Mouse (Mus musculus) neural tube, embryonic 12.5 days (tissue): ENCODE data around the gene Fam166a. TPM values are rescaled to one million over a fixed set of nuclear protein-coding genes. Genes with fewer than 3 reads are reported as not detected.

Source experiments
- ATAC-seq: fragments of 200-750 bp; cut with Nextera tagmentation; 2 replicates; pipeline ENCODE4 v1.8.0; 2017; ENCODE audit warnings: low read depth, mild to moderate bottlenecking, moderate TSS enrichment, moderate library complexity; ENCODE audit not compliant: low FRiP score
- H3K27ac ChIP-seq: fragments of 300-500 bp; sonication (generic); 2 replicates; pipeline ENCODE4 v1.5.1; 2016
- H3K27me3 ChIP-seq: fragments of 300-500 bp; sonication (generic); replicated peaks from 2 replicates; pipeline ENCODE4 v1.6.1; 2016; ENCODE audit warnings: mild to moderate bottlenecking
- H3K36me3 ChIP-seq: fragments of 300-500 bp; sonication (generic); 2 replicates; pipeline ENCODE4 v1.6.1; 2016; ENCODE audit warnings: mild to moderate bottlenecking
- H3K4me1 ChIP-seq: fragments of 300-500 bp; sonication (generic); 2 replicates; pipeline ENCODE4 v1.6.1; 2016
- H3K4me2 ChIP-seq: fragments of 300-500 bp; sonication (generic); replicated peaks from 2 replicates; pipeline ENCODE4 v1.6.1; 2016; ENCODE audit warnings: mild to moderate bottlenecking
- H3K4me3 ChIP-seq: fragments of 300-500 bp; sonication (generic); 2 replicates; pipeline ENCODE4 v1.5.1; 2016
- H3K9ac ChIP-seq: fragments of 300-500 bp; sonication (generic); 2 replicates; pipeline ENCODE4 v1.6.1; 2016; ENCODE audit warnings: mild to moderate bottlenecking
- H3K9me3 ChIP-seq: fragments of 300-500 bp; sonication (generic); 2 replicates; pipeline ENCODE4 v1.6.1; 2016; ENCODE audit warnings: mild to moderate bottlenecking
- WGBS: fragments of 180-500 bp; shearing (Covaris S2); methylation state at CpG from one replicate; pipeline ENCODE4 v1.1.7; 2016; 5-methylcytosine and 5-hydroxymethylcytosine counted together
- polyA plus RNA-seq: library from polyadenylated mRNA; unstranded; fragments of >200 nt; fragmentation: Nextera tagmentation; extraction: Ambion mirVana; gene quantifications from 2 replicates; pipeline ENCODE4 v1.2.1, GENCODE M21; 2016

Gene Fam166a
- polyA plus RNA-seq, 1 experiment from 2014 or later = not detected

DNA sequence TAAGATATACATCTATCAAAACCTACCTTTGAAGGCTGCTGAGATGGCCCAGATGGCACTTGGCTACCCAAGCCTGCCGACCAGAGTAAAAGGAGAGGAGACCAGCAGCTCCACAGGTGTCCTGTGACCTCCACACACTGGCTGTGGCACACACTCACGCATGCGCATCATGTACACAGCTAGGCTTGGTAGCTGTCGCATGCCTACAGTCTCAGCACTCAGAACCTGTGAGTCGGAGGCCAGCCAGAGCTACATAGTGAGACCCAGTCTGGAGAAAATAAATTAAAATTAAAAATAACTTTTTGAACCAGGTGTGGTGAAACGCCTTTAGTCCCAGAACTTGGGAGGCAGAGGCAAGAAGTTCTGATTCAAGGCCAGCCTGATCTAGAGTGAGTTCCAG is 30.7 kb upstream of the Fam166a start:
- Histone ChIP-seq H3K9me3 (no peaks in the 10 kb centered on the region), H3K4me1 (peaks cover 31% of the 10 kb centered on the region), H3K9ac (no peak overlapping the region), H3K27ac (no peak overlapping the region), H3K27me3 (no peaks in the 10 kb centered on the region), H3K4me2 (no peak overlapping the region), H3K36me3 (peaks cover 8% of the 10 kb centered on the region; the same call in 1 of the 2 replicates), H3K4me3 (no peak overlapping the region)
- 79% methylated on average over 6 of the region's 6 CpGs for WGBS
- no peak for ATAC-seq

DNA sequence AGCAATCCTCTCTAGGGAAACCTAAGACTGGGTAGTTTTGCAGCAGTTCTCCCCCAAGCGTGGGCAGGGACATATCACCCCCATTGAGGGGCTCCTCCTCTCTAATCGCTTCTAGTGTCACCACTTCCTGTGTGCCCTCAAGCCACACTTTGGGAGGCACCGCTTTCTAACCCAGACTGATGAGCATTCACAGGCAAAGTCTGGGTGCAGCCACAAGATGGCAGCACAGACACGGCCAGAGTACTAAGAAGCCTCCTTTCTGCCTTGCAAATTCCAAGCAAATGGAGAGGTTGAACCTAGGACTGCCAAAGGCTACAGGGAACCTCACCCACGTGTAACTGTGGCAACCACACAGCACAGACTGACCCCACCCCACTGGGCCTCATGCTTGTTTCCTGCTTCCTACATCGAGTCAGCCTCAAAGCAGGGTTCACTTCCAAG is 25.2 kb upstream of the Fam166a start:
- no peak overlapping the region for H3K4me3 ChIP-seq
- H3K36me3 ChIP-seq = peaks cover 9% of the 10 kb centered on the region
- 2% methylated on average over 6 of the region's 6 CpGs for WGBS
- peaks cover 3% of the 10 kb centered on the region; the same call in 1 of the 2 replicates for H3K4me1 ChIP-seq
- H3K4me2 ChIP-seq = peak overlapping the region; percentile 30; the same call in 1 of the 2 replicates
- peak; percentile 79 for ATAC-seq
- H3K27me3 ChIP-seq = peaks cover 32% of the 10 kb centered on the region
- H3K27ac ChIP-seq = no peak overlapping the region
- H3K9ac ChIP-seq = no peak overlapping the region
- H3K9me3 ChIP-seq = no peaks in the 10 kb centered on the region

DNA sequence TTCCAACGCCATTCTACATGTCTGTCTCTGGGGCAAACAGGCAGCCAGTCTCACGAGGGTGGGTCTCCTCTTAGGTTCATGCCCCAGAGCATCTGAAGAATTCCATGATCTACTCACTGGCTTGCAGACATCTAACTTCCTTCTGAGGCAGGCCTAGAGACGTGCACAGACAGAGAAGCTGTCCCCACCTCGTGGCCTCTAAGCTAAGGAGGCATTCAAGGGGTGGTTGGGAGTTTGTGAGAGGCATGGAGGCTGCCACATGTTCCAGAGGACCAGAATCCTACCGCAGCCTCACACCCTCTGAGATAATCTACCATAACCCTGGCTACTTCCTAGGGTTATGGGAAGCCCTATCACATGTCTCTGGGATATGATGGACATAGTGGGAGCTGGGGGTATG is 24.5 kb upstream of the Fam166a start:
- WGBS = 85% methylated on average over 5 of the region's 5 CpGs
- H3K27me3 ChIP-seq = peaks cover 32% of the 10 kb centered on the region
- no peak overlapping the region for H3K9ac ChIP-seq
- no peaks in the 10 kb centered on the region for H3K9me3 ChIP-seq
- H3K27ac ChIP-seq = no peak overlapping the region
- H3K36me3 ChIP-seq = peaks cover 15% of the 10 kb centered on the region
- no peak for ATAC-seq
- H3K4me1 ChIP-seq = peaks cover 3% of the 10 kb centered on the region; the same call in 1 of the 2 replicates
- H3K4me2 ChIP-seq = no peak overlapping the region
- H3K4me3 ChIP-seq = no peak overlapping the region

DNA sequence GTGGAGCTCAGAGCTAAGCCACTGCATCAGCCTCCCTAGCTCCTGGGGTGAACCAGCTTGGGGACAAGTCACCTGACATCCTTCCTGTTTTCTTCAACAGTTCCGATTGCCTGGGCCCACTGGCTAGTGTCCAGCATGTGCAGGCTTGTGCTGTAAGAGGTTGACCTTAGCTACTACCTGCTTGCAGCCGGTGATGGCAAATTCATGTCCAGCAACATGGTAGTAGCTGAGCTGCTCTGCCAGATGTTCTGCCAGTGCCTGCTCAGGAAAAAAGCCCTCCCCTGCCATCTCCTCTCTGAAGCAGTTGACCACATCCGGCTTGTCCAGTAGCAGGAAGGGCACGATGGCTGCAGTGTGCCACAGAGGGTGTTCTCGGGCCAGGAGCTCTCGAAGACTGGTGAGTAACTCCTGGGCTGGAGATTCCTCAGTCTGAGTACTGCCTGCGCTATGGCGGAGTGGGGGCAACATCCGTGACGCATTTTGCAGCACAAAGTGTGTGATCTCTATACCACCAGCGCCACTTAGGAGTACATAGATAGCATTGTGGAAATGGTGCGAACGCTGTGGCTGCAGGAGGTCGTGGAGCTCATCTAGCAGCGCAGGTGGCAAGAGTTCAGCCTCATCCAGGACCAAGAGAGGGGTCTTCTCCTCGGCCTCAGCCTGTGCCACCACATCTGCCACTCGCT is 23.9 kb upstream of the Fam166a start:
- WGBS = 87% methylated on average over 17 of the region's 17 CpGs
- H3K36me3 ChIP-seq = peaks cover 19% of the 10 kb centered on the region
- no peak overlapping the region for H3K27ac ChIP-seq
- H3K4me2 ChIP-seq = peak overlapping the region; percentile 40; the same call in 1 of the 2 replicates
- no peak overlapping the region for H3K4me3 ChIP-seq
- no peak for ATAC-seq
- H3K27me3 ChIP-seq = peaks cover 32% of the 10 kb centered on the region
- H3K9ac ChIP-seq = no peak overlapping the region
- peaks cover 3% of the 10 kb centered on the region; the same call in 1 of the 2 replicates for H3K4me1 ChIP-seq
- H3K9me3 ChIP-seq = no peaks in the 10 kb centered on the region

DNA sequence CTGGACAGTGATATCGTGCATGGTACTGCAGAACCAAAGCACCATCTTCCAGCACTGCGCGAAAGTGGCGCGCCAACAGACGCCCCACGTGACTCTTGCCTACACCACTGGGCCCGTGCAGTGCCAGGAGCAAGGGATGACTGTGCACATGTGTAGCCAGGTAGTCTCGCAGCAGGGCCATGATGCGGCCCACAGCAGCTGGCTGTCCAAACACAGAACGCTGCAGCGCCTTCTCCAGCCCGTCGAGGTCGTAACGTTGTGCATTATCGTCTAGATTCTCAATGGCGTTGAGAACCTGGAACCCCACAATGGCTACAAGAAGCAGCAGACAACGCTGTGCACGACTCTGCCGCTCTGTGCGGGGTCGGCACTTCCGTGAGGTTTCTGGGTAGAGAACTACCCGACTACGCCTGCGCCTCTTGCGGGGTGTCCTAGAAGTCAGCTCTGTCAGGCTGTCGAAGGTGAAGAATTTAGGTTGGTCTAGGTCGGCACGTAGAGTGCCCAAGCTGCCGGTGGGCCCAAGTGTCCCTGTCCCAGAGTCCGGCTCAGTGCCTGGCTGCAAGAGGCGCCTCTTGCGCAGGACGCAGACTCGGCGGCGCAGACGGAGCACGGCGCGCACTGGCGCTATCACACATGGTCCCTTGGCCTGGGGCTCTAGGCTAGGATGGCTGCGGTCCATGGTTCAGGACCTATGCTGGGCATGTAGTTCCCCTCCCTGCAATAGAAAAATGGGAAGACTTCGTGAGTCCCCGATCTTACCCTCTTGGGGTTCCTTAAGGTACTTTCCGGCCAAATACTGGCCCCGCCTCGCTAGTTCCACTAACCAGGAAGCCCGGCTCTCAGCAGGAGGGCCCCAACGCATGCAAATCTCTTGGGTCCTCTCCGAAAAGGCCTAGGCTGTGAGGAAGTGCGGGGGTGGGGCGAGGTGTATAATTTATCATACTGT is 23.1 kb upstream of the Fam166a start:
- ATAC-seq = no peak
- Histone ChIP-seq H3K9me3 (no peaks in the 10 kb centered on the region), H3K4me1 (peaks cover 3% of the 10 kb centered on the region; the same call in 1 of the 2 replicates), H3K27me3 (peaks cover 32% of the 10 kb centered on the region), H3K4me3 (no peak overlapping the region), H3K36me3 (peaks cover 28% of the 10 kb centered on the region), H3K9ac (peak overlapping the region; percentile 21; the same call in 1 of the 2 replicates), H3K27ac (no peak overlapping the region), H3K4me2 (peak overlapping the region; percentile 40)
- WGBS = 21% methylated on average over 55 of the region's 55 CpGs

DNA sequence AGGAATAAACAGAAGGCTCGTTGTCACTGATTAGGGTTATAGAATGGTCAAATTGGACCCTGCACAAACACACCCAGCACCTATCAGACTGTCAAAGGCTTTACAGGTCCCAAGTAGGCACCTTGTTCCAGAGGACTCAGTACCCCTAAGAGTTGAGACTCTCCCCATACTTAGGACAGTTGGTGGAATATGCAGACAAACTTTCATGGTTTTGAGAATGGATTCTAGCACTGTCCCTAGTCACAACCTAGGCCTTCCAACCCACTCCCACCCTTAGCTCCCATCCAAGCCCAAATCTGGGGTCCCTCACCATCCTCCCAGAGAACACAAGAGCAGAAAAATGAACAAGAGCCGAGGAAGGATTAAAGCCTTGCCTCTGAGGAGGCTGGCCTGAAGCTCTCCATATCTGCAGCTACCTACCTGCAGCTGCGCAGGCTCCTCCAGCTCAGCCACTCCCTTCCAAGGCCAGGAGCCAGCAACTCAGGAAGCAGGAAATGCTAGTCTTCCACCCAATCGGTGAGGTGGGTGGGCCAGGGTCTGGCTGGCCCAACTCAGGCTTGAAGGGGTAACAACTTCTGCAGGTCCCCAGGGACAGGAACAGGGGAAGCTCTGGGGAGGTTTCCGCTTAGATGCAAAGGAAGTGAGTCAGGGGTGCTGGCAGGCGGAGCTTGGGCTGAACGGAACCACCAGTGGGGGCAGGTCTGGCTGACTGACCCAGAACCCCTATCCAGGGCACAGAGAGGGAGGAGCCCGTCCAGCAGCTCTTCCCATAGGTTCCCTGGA is 22.2 kb upstream of the Fam166a start, which contains the start of gene Tor4a:
Gene Tor4a (minus strand): TSS at position 715 of the 783 bp plus-strand sequence.
- no peak within 1 kb of the TSS for H3K4me3 ChIP-seq
- 14% methylated on average over 8 of the region's 8 CpGs for whole genome bisulfite sequencing

DNA sequence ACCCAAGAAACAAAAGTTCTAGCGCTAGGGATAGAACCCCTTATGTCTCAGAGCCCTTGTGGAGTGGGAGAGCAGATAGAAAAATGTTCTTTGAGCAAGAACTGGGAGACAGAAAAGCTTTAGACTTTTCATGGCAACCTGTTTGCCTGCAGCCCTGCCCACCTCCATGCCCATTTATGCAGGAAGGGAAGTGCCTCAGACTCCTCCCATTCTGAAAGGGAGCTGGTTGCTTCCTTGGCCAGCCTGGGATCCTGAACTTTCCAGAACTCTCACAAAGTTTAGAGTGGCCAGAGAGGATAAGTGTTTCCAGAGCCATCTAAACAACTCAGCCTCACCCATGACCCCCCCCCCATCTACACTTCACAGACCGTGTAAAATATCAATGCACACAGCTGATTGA is 21.4 kb upstream of the Fam166a start:
- Histone ChIP-seq H3K4me3 (no peak overlapping the region), H3K4me1 (peaks cover 3% of the 10 kb centered on the region; the same call in 1 of the 2 replicates), H3K9me3 (no peaks in the 10 kb centered on the region), H3K36me3 (peaks cover 44% of the 10 kb centered on the region), H3K27me3 (peaks cover 32% of the 10 kb centered on the region), H3K27ac (no peak overlapping the region), H3K4me2 (no peak overlapping the region), H3K9ac (no peak overlapping the region)
- ATAC-seq = no peak
- 22% methylated on average over 2 of the region's 2 CpGs for WGBS

More for the DNA sequence above, 22.2 kb upstream of the Fam166a start, which contains the start of gene Tor4a:
- no peak for ATAC-seq
- Histone ChIP-seq H3K4me2 (peak within 1 kb of the TSS; percentile 40), H3K36me3 (peaks cover 37% of the 10 kb centered on the region), H3K27ac (no peak within 1 kb of the TSS), H3K4me1 (peaks cover 3% of the 10 kb centered on the region; the same call in 1 of the 2 replicates), H3K9ac (peak within 1 kb of the TSS; percentile 21; the same call in 1 of the 2 replicates), H3K27me3 (peaks cover 32% of the 10 kb centered on the region), H3K9me3 (no peaks in the 10 kb centered on the region)

DNA sequence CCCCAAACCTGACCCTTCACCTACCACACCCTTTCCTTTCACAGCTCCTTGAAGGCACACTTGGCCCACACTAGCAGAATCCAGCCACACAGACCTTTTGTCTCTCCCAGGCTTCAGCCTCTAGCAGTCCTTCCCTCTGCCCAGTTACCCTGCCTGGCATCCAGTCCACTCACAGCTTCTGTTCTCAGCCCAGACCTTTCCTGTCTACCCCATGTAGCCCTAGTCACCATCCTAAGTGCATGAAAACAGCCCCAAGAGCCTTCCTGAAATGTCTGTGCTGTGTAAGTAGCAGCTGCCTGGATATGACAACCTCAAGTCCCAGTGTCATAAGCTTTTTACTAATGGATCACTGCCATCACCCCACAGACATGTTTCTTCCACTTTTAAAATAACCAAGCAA is 20.6 kb upstream of the Fam166a start:
- ATAC-seq = no peak
- peaks cover 51% of the 10 kb centered on the region for H3K36me3 ChIP-seq
- H3K4me3 ChIP-seq = no peak overlapping the region

DNA sequence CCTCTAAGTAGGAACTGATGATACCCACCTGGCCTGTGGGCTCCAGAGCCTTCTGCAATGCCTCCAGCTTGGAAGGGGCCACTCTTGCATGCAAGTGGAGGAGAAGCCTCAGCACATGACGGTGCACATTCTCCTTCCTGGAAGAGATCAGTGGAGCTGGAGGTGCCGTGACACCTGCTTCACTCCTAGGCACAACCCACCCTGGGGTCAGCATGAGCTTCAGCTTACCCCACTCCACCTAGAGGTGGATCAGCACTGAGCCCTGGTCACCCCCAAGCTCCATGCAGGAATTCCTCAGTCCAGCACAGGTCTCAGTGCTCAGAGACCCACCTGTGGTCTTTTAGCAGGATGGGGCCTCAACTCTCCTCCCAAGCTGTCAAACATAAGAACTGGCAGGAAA is 17.9 kb upstream of the Fam166a start:
- peaks cover 74% of the 10 kb centered on the region for H3K36me3 ChIP-seq
- no peaks in the 10 kb centered on the region; the same call in 1 of the 2 replicates for H3K4me1 ChIP-seq
- H3K27ac ChIP-seq = no peak overlapping the region
- no peak for ATAC-seq
- no peak overlapping the region for H3K4me2 ChIP-seq
- 96% methylated on average over 2 of the region's 2 CpGs for WGBS
- H3K4me3 ChIP-seq = no peak overlapping the region
- no peaks in the 10 kb centered on the region for H3K9me3 ChIP-seq
- peaks cover 16% of the 10 kb centered on the region for H3K27me3 ChIP-seq
- H3K9ac ChIP-seq = no peak overlapping the region

More for the DNA sequence above, 20.6 kb upstream of the Fam166a start:
- peaks cover 32% of the 10 kb centered on the region for H3K27me3 ChIP-seq
- no peak overlapping the region for H3K9ac ChIP-seq
- H3K27ac ChIP-seq = no peak overlapping the region
- no peak overlapping the region for H3K4me2 ChIP-seq
- no peaks in the 10 kb centered on the region for H3K9me3 ChIP-seq
- peaks cover 3% of the 10 kb centered on the region; the same call in 1 of the 2 replicates for H3K4me1 ChIP-seq

DNA sequence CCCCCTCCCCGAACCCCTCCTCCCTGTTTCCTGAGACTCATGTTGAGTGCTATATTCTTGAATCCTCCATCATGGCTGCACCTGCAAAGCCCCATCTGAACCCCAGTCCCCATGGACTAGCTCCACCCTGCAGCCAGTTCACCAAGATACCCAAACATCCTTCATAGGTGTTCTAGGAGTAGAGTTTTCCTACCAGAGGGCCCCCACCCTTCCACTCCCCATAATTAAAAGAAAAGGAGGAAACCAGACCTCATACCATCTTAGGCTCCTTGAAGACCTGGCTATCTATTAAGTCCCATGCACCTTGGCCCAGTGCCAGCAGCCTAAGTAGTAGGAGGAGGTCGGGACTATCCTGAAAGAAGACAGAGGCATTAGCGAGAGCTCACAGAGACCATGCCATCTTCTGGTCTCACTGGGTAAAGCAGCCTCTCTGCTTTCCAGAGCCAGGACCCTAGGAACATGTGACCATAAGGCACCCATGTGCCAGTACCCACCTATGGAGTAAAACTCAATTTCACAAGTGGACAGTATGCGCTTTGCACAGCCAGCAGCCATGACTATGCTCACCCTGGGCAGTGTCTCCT is 14.8 kb upstream of the Fam166a start:
- H3K36me3 ChIP-seq = peaks cover 89% of the 10 kb centered on the region
- H3K4me1 ChIP-seq = 0 out of 2 replicates have a peak, but pooled peaks cover 4% of the 10 kb centered on the region
- ATAC-seq = no peak
- no peak overlapping the region for H3K9ac ChIP-seq
- no peaks in the 10 kb centered on the region for H3K9me3 ChIP-seq
- H3K27me3 ChIP-seq = no peaks in the 10 kb centered on the region
- no peak overlapping the region for H3K27ac ChIP-seq
- H3K4me2 ChIP-seq = no peak overlapping the region
- WGBS = 66% methylated on average over 4 of the region's 4 CpGs
- no peak overlapping the region for H3K4me3 ChIP-seq

DNA sequence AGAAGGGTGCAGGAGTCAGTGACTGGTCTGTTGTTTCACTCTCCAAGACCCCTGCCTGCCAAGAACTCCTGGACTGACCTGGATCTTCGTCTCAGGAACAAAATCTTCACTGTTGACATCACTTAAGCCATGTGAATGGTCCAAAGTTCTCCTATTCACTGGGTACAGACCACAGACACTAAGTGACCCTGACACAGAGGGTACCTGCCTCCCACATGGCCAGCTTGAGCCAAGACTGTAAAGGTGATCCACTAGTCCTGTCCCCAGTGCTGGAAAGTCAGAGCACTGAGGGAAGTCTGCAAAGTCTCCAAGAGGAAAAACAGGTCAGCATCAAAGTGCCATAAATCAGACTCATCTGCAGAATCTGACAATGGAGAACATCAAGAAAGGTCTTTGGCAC is 11.0 kb upstream of the Fam166a start:
- Histone ChIP-seq H3K9me3 (no peaks in the 10 kb centered on the region), H3K36me3 (peaks cover 54% of the 10 kb centered on the region), H3K4me2 (no peak overlapping the region), H3K27me3 (0 out of 2 replicates have a peak, but pooled peaks cover under 1% of the 10 kb centered on the region), H3K27ac (no peak overlapping the region), H3K4me3 (no peak overlapping the region), H3K4me1 (peaks cover 20% of the 10 kb centered on the region), H3K9ac (no peak overlapping the region)
- ATAC-seq = no peak
- 87% methylated on average over 1 of the region's 1 CpGs for WGBS
